In the genomic region with DNA sequence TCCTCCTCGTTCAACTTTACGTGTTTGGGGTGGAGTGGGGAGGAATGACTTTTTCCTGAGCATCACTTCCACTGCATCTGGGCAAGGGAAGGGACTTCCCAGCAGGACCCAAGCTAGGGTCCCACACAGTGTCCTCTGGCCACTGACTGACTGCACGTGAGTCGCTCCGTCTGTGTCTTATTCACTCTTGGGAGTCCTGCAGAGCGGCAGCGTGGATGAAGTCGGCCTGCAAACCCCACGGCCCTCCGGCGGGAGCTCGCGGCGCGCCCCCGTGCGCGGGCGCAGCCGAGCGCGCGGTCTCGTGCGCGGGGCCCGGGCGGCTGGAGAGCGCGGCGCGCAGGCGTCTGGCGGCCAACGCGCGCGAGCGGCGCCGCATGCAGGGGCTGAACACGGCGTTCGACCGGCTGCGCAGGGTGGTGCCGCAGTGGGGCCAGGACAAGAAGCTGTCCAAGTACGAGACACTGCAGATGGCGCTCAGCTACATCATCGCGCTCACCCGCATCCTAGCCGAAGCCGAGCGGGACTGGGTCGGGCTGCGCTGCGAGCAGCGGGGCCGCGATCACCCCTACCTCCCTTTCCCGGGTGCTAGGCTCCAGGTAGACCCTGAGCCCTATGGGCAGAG, we compare ENCODE assay signal across 10 mouse cellular contexts. TPM values are rescaled to one million over a fixed set of nuclear protein-coding genes. Genes with fewer than 3 reads are reported as not detected.
DNase-seq lines count a peak whose midpoint lies in the region; ATAC-seq and TF ChIP-seq lines count a peak whose summit lies in the region.
"Had no signal": no experiment of that assay in that cellular context is flagged by ENCODE, and none has a peak within 500 bp of the region (broad histone marks: within the 10 kb centered on the region; RNA-seq: fewer than 3 reads in every experiment).

No protein-coding gene starts in this region.

- peak; percentile 90 for ATAC-seq in lung, embryonic 16.5 days (ENCODE audit: low read depth)
- ATAC-seq in common myeloid progenitor, adult 5-6 weeks (replicated peaks; ENCODE audit: low read depth, poor library complexity, severe bottlenecking): peak; percentile 84
- ATAC-seq in kidney, postnatal 0 days (replicated peaks; ENCODE audit: low FRiP score, low read depth): peak; percentile 74
- ATAC-seq: Patski had no signal

- H3K27me3 ChIP-seq in lung, embryonic 16.5 days (ENCODE audit: control insufficient read depth, insufficient read depth, low read depth, low read length): peaks cover 30% of the 10 kb centered on the region
- H3K27me3 ChIP-seq in kidney, postnatal 0 days (ENCODE audit: insufficient read depth, low read length): peaks cover 17% of the 10 kb centered on the region; the same call in 1 of the 2 replicates

- WGBS in lung, embryonic 16.5 days: under 1% methylated on average over 57 of the region's 62 CpGs
- under 1% methylated on average over 41 of the region's 62 CpGs for WGBS in kidney, postnatal 0 days
- WGBS in olfactory bulb, adult 2 months: under 1% methylated on average over 62 of the region's 62 CpGs

- H3K9me3 ChIP-seq in lung, embryonic 16.5 days (ENCODE audit: control insufficient read depth, low read length): no peaks in the 10 kb centered on the region
- H3K9me3 ChIP-seq in kidney, postnatal 0 days (replicated peaks; ENCODE audit: low read length): no peaks in the 10 kb centered on the region

- peak overlapping the region; percentile 64 for H3K9ac ChIP-seq in lung, embryonic 16.5 days (ENCODE audit: low read length)
- peak overlapping the region; percentile 36 for H3K9ac ChIP-seq in kidney, postnatal 0 days (ENCODE audit: low read depth, low read length)

- peak; percentile 58 for TF ChIP-seq POLR2A in olfactory bulb, adult 2 months (IDR thresholded peaks at IDR 0.05; ENCODE audit: insufficient read depth, low read depth, low read length)

- TF ChIP-seq CTCF in kidney, postnatal 0 days (IDR thresholded peaks at IDR 0.05; ENCODE audit: low read depth): no peak
- no peak for TF ChIP-seq CTCF in olfactory bulb, adult 2 months (IDR thresholded peaks at IDR 0.05; ENCODE audit: insufficient read depth, low read depth, low read length)

- intact Hi-C loops in gastrocnemius, postnatal 36 days (cut with DNase I): no loop called here

- H3K4me2 ChIP-seq in lung, embryonic 16.5 days (ENCODE audit: low read depth, low read length): peak overlapping the region; percentile 97
- H3K4me2 ChIP-seq in kidney, postnatal 0 days (ENCODE audit: low read length): peak overlapping the region; percentile 99

- H3K4me3 ChIP-seq in lung, embryonic 16.5 days (ENCODE audit: low read length): peak overlapping the region; percentile 64
- peak overlapping the region; percentile 52 for H3K4me3 ChIP-seq in kidney, postnatal 0 days (replicated peaks; ENCODE audit: low read depth, low read length)
- H3K4me3 ChIP-seq in olfactory bulb, adult 2 months (ENCODE audit: insufficient read depth, low read depth, low read length): peak overlapping the region; percentile 67
- H3K4me3 ChIP-seq: myocyte had no signal

- no peaks in the 10 kb centered on the region for H3K36me3 ChIP-seq in lung, embryonic 16.5 days (ENCODE audit: control insufficient read depth, insufficient read depth, low read length)
- H3K36me3 ChIP-seq in kidney, postnatal 0 days (ENCODE audit: insufficient read depth, low read length): no peaks in the 10 kb centered on the region

- no peak for DNase-seq in lung, adult 18-20 months
- DNase-seq in gastrocnemius, postnatal 36 days: peak; percentile 12 to 17
- DNase-seq in kidney, postnatal 0 days (ENCODE audit: low spot score): peak; percentile 48
- peak; percentile 43 for DNase-seq in liver
- DNase-seq in urinary bladder, postnatal 14 days (ENCODE audit: low spot score): peak; percentile 44

- H3K27ac ChIP-seq in lung, embryonic 16.5 days (ENCODE audit: low read length): no peak overlapping the region
- no peak overlapping the region for H3K27ac ChIP-seq in kidney, postnatal 0 days
- no peak overlapping the region for H3K27ac ChIP-seq in olfactory bulb, adult 2 months (ENCODE audit: insufficient read depth, low read depth, low read length)

- peaks cover 6% of the 10 kb centered on the region for H3K4me1 ChIP-seq in lung, embryonic 16.5 days (replicated peaks; ENCODE audit: control insufficient read depth, insufficient read depth, low read length)
- H3K4me1 ChIP-seq in kidney, postnatal 0 days (replicated peaks; ENCODE audit: insufficient read depth, low read length): peaks cover 3% of the 10 kb centered on the region; the same call in 1 of the 2 replicates
- peaks cover 5% of the 10 kb centered on the region; the same call in 1 of the 2 replicates for H3K4me1 ChIP-seq in olfactory bulb, adult 2 months (ENCODE audit: control insufficient read depth, insufficient read depth, low read length)

RNA-seq across cellular contexts. Expression of gene Atoh7, which starts 0.6 kb away (rescaled TPM):
- polyA plus RNA-seq in lung, embryonic 16.5 days (2015; fragmentation: Nextera tagmentation; extraction: Ambion mirVana): not detected in 2 replicates
- not detected in 2 replicates for total RNA-seq in common myeloid progenitor, adult 5-6 weeks (2017)
- total RNA-seq in gastrocnemius, postnatal 36 days (2021): not detected
- polyA plus RNA-seq in kidney, postnatal 0 days (2015; fragmentation: Nextera tagmentation; extraction: Ambion mirVana): 0.22 and 0.26 TPM in 2 replicates
- not detected in 2 replicates for polyA plus RNA-seq in olfactory bulb, adult 2 months (2012; ENCODE audit: insufficient read depth, insufficient read length, low replicate concordance, missing spikeins)
- polyA plus RNA-seq: myocyte, Patski had no signal

RNA-seq across cellular contexts. Expression of gene Pbld1, which starts 40.1 kb away (rescaled TPM):
- polyA plus RNA-seq in lung, embryonic 16.5 days (2015; fragmentation: Nextera tagmentation; extraction: Ambion mirVana): 1.1 TPM in 2 replicates
- total RNA-seq in common myeloid progenitor, adult 5-6 weeks (2017): not detected in 2 replicates
- total RNA-seq in gastrocnemius, postnatal 36 days (2021): under 1 TPM; 0.32 to 0.89 TPM
- polyA plus RNA-seq in kidney, postnatal 0 days (2015; fragmentation: Nextera tagmentation; extraction: Ambion mirVana): 13.7 and 16.0 TPM in 2 replicates
- not detected in 2 replicates for polyA plus RNA-seq in olfactory bulb, adult 2 months (2012; ENCODE audit: insufficient read depth, insufficient read length, low replicate concordance, missing spikeins)

Comparison
In these comparisons a context has a peak if more than half of its experiments do, and no peak if none do; other contexts are left out.
1. DNase-seq: peak in gastrocnemius, postnatal 36 days (2 of 2), kidney, postnatal 0 days (single experiment), liver (single experiment) and urinary bladder, postnatal 14 days (single experiment); none in lung, adult 18-20 months (0 of 2).
2. Peak in every context shown above with its lines, with median percentiles within 50 percentile points of each other: ATAC-seq and H3K4me3 ChIP-seq.